Mouse (Mus musculus) heart, adult 11 months (tissue): ENCODE results near the gene Itga8.

Experiments
- DNase-seq: peaks from one replicate; pipeline ENCODE4 v3.0.0; 2022

Gene Itga8

DNA sequence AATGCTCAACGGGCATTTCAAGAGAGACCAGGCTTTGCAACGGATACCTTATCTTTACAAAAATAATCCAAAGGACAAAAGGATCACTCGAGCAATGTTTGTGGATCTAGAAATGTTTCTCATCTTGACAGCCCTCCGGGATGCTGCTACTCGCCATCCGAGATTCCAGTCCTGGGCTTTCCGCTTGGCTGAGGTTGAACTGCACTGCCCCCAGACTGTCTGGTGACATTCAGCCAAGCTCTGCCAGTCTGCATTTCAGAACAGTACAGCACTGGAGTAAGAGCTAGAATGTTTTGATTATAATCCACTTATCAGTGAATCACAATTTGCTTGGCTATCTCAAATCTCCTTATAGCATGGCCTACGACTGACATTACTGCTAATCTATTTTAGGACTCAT lies 8.3 kb downstream of the Itga8 start:
- peak; percentile 55 for DNase-seq

DNA sequence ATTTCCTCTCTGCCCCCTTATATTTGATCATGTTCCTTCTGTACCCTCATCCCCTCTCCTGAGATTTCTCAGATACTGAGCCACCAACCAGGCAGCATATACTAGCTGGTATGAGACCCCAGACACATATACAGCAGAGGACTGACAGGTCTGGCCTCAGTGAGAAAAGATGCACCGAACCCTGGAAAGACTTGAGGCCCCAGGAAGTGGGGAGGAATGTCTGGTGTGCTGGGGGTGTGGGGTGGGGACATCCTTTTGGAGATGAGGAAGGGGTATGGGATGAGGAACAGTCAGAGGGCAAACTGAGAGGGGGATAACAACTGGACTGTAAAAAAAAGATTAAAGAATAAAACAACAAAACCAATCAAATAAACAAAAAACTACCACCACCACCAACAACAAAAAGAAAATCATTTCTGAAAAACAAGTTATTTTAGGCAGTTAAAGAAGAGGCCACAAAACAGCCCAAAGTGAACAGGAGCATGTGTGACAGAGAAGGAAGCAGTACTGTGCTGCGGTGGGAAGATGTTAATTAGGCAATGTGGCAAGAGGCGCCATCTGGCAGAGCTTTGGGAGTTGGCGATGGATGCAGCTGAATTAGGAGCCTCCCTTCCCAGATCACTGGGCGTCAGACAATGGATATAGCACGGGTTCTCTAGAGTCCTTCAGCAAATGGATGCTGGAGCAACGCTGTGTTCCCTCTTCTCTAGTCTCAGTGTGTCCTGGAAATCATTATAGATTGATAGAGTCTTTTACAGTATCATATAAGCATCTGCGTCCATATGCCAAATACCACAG lies 9.5 kb downstream of the Itga8 start:
- DNase-seq = no peak

DNA sequence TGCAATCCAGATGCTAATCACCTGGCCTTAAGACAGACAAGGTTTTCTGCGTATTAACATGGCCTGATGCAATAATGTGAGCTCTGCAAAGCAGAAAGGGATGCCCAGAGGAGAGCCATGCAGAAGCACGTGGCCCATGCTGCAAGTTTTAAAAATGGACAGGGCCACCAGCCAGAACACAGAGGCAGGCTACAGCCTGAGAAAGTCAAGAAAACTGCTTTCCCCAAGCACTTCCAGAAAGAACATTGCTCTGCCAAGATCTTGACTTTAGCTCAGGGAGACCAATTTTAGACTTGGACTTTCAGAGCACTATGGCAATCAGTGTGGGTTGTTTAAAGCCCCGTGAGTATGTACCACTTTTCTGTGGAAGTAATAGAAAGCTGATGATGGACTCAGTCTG lies 11.5 kb downstream of the Itga8 start:
- DNase-seq = peak; percentile 93

DNA sequence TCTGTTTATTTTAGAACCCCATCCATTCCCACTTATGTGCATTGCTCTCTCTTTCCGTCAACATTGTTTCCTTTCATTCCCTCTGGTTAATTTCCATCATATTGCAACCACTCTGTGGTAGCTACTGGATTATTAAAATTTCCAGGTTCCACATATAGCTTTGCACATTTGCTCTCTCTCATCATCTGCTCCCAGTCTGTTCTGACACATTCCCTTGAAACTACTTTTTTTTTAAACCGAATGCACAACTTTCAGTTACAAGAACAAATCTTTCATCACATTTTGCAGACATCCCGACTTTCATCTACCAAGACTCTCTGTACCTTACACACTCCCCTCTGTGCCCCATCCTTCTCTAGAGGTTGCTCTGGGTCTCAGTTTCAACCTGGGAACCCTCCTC lies 13.9 kb downstream of the Itga8 start:
- DNase-seq = no peak

DNA sequence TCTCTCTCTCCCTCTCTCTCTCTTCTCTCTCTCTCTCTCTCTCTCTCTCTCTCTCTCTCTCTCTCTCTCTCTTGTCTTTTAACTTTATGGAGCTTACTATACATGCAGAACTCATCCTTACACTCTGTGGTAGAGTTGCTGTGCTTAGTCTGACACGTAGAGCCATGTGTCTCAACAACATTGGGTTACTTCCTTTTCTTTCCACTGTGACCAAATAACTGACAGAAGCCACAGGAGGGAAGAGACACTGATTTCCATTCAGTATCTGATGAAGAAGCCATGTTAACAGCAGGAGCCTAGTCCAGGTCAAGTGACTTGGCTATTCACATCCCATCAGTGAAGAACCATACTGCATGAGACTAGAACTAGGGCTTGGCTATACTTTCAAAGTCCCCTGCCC lies 21.1 kb downstream of the Itga8 start:
- DNase-seq = no peak

DNA sequence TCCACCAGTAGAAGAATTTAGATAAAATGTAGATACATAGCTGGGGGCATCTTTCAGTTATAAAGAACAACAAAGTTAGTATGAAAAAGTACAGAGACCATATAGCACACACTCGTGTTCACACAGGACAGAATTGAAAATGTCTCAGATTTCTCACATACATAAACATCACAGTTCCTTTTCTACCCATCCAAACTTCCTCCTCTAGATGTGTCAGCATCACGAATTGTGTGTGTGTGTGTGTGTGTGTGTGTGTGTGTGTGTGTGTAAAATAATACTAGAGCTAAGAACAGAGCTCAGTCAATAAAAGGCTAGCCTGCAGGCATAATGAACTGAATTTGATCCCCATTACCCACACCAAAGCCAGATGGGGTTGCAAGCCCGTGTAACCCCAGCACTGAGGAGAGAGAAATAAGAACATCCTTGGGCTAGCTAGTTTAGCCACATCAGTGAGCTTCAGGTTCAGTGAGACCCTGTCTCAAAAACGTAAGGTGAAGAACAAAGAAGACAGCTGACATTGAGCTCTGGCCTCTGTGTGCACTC lies 22.6 kb downstream of the Itga8 start:
- no peak for DNase-seq

DNA sequence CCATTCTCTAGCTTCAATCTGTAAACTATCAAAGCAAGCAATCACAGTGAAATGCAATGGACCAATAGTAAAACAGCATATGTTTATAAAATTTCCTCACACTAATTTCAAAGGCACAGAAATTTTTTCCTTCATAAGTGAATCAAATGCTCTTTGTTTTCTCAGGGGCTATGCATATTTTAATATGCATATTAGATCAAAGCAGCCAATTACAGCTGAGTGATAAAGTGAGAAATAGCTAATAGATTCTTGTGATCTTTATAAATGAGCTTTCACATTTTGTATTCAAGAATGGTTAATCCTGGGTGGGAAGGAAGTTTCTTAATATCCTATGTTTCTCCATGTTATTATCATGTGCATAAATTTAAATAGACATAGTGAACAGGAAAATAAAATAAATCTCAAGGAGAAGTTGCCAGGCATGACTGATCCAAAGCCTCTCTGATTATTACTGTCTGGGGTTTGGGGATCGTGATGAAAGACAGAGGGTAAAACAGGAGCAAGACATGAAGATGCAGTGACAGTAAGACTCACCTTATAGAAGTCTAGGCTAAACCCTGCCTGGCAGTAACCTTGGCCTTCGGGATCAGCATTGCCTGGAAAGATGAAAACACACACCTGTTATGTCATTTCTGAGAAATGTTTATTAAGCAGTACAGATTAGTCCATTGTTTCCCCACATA lies 44.9 kb downstream of the Itga8 start:
- DNase-seq = no peak

DNA sequence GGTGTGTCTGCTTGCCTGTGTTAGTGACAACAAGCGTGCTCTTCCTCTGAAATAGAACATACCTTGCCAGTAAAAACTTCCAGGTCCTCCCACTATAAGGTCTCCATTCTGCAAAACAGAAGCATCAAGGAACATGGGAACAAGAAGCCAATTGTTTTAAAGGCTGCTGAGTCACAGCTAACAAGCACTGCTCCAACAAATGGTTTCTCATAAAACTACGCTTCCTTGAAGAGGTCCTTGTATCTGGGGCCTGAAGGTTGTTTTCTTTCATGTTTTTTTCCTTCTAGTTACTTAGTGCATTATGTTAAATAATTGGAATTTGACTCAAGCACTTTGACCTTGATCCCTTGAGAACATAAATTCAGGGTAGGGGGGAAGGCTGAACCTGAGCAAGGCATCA lies 45.8 kb downstream of the Itga8 start:
- no peak for DNase-seq

DNA sequence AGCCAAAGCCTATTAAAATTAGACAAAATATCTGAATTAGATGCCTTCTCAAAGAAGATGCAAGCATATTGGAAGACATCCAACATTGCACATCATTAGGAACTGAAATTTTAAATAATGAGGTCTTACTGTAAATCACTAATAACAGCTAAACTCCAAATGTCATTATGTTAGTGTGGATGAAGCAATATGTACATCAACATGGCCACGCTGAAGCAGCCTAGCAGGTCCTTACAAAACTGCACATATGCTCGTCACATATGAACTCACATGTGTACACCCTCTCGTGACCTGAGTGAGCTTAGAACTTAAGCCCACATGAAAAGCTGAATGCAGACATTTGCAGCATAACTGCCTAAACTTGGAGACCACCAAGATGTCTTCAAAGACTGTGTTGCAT lies 66.4 kb downstream of the Itga8 start:
- DNase-seq = no peak

DNA sequence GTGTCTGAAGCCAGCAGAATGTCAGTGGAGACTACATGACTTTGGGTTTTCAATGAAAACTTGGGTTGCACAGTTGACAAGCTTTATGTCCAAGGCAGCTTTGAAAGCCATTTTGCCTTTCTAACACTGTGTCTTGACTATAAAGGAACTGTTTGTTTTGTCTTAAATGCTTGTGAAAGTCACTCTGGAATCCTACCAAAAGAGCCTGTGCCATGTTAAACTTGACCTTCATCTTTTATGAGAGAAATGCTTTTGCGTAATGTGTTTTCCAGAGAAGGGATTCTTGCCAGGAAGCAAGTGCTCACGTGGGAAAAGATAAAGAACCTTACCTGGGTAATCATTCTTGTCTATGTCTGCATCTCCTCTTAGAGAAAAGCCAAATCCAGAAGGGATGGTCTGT lies 72.0 kb downstream of the Itga8 start:
- no peak for DNase-seq

DNA sequence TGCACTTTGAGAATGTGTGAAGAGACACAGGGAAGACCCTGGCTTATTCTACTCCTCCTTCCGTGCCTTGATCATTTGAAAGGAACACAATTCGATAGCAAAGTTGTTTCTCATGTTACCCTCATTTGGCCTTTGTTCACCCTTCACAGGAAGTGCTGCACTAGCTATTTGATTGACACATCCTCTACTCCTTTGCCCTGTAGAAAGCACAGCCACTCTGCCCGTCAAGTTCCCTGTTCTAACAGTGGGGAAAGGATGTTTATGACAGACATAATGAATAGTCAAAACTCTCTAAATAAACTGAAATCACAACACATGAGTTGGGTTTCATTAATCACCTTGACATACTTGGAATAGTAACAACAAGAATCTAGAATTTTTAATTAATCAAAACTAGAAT lies 73.4 kb downstream of the Itga8 start:
- no peak for DNase-seq

DNA sequence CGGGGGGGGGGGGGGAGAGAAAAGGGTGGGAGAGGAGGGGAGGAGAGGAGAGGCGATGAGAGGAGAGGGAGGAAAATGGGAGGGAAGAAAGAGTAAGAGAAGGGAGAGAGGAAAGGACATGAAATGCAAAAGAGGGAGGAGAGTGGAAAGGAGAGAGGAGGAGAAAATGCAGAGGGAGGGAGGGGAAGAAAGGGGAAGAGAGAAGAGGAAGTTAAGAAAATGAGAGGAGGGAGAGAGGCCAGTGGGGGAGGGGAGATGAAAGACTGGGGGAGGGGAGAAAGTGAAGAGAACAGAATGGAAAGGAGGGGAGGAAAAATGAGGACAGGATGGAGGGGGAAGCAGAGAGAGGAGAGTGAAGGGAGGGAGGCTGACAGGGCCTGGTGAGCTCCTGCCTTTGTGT lies 74.5 kb downstream of the Itga8 start:
- DNase-seq = no peak

DNA sequence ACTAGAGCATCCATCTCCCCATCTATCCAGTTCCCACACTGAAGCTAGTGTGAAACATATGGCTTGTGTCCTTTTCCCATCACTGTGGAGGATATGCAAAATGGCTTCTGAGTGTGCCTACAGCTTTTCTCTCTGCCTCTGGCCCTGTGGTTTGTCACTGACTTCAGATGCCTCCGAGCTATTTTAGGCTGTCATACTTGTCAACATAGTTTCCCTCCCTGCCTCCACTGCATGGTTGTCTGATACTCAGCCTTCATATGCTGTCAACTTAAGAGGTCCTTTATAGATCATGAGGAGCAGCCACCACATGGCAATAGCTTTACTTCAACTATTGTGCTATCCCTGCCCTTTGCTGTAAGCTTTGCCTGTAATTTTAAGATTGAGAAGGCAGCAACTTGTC lies 75.4 kb downstream of the Itga8 start:
- no peak for DNase-seq

DNA sequence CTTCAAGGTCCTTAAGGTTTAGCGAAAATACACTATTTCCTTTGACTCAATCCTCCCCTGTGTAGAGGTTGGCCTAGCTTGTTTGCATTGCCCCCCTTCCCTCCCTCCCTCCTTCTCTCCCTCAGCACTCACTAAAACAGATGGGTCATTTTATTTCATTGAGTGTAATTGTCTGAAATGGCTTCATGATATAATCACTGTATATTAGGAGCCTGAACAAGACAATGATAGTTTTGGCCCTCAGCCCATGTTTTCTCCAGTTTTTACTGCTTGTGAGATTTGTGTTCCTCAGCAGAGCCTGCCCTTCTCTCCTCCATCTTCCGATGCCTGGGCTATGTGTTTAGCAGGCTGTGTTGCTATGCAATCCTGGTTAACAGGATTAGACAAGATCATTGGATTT lies 80.1 kb downstream of the Itga8 start:
- no peak for DNase-seq

DNA sequence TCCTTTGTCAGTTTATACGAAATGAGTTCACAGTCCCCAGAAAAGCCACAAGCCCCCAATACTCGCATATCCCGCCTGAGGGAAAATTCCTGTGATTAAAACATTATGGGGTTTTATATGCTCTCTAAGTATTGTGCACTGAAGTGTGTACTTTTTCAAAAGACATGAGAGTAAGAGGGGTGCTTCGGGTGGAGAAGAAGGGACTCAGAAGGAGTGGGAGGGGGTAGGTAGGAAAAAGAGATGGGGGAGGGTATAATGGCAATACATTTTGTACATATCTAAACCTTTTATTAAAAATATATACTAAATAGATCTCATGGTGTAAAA lies 88.3 kb downstream of the Itga8 start:
- no peak for DNase-seq

DNA sequence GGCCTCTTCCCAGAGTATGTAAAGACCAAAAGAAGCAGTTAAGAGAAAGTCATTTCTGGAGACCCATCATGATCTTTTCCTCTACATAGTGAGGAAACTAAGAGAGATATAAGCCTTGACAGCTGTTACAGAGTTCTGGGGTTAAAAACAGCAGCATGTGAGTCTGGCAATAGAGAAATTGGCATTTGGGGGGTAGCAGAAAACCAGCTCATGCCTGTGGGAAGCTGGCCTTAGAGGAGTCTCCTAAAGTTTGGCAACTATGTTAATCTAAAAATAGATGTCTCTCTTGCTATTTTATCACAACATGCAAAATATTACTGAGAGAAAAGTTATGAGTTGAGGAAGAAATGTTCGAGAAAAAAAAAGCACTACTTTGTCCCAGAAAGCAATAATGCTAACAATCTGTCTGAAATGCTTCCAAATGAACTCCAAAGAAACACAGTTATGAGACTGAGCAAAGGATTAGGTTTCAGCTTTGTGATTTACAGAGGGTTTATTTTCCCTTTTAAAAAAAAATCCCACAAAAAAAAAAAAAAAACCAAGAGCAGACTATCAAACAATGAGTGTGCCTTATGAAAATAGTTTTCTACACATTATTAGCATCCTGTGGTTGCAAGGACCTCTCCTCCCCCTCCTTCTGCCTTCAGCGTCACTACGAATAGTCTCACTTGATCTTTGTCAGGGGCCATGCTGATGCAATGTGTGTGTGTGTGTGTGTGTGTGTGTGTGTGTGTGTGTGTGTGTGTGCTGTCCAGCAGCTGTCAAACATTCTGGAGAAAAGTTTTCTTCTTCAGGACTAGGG lies 88.9 kb downstream of the Itga8 start:
- DNase-seq = no peak

DNA sequence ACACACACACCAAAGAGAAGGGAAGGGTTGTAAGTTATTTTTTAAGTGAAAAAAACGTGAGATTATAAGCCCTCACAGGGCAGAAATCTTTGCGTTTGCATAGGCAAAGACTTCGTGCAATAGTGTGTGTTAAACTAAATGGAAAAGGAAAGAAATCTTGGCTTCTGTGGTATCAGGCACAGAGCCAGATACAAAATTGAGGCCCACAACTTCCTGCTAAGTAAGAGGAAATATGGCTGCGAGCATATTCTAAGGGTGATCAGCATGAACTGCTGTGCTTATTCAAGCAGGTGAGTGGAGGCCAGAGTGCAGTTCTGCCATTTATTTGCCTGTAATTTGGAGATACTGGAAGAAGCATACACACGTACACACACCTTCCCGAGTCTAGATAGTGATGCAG lies 93.6 kb downstream of the Itga8 start:
- no peak for DNase-seq

DNA sequence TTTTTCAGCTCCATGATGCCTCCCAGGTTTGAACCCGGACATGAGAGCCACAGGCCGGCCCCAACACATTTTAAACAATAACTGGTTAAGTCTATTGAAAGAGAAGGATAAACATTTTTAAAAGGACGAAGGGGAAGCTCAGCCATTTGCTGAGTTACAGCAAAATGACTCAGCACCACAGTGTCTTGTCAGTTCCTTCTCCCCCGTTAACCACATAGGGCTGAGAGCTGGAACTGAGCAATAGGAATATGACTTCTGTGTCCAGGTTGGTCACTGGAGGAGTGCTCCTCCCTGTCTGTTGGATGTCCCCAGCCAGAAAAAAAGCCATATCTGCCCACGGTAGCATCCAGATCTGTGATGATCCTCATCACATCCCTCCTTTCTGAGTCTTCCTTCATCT lies 95.4 kb downstream of the Itga8 start:
- no peak for DNase-seq

DNA sequence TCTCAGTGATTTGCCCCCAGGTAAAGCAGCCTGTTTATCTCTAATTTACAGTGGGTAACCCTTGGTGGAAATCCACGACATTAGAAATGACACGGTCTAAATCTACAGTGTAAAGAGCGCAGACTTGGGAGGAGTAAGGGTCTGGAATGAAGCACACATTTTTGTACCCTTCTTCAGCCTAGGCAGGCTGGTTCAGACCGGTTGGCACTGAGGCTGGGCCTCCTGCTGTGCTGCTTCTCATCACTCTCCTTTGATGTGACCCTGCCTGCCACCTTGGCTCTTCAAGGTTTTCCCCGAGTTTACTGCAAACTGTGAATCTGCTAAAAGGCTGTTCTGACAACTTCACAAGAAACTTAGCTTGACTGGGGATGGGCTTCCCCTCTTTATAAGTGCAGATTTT lies 95.8 kb downstream of the Itga8 start:
- DNase-seq = no peak

DNA sequence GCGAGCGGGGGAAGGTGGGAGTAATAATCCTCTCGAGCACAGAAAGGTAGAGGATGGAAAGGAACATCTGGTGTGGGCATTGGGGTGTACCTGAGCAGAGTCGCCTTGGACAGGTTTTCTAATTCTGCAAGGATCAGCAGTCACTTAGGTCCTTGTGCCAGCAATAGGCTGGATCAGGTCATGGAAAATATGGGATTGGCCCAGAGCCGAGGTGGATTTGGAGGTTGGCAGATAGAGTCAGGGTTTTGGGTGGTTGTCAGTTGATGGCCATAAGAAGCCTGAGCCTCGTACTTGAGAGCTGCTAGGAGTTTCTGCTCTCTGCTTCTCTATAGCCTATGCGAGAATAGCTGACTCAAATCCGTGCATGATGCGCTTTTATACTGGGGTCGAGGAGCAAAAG lies 98.5 kb downstream of the Itga8 start:
- no peak for DNase-seq

DNA sequence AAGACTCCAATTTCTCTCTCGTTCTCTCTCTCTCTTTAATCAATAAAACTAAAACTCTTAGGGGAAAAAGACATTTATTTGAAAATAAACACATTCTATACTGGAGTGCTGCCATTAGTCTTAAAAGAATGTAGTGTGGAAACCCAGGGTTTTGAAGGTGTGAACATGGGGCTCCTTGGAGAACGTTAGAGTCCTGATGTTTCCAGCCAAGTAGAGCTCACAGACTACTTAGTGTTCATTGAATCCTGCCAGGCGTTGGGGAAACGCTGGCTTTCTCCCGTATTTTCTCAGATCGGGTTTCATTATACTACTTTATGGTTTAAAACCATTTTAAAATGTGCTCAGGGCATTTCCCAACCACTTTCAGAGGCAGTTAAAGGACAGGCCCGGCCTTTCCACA lies 103.0 kb downstream of the Itga8 start:
- no peak for DNase-seq

DNA sequence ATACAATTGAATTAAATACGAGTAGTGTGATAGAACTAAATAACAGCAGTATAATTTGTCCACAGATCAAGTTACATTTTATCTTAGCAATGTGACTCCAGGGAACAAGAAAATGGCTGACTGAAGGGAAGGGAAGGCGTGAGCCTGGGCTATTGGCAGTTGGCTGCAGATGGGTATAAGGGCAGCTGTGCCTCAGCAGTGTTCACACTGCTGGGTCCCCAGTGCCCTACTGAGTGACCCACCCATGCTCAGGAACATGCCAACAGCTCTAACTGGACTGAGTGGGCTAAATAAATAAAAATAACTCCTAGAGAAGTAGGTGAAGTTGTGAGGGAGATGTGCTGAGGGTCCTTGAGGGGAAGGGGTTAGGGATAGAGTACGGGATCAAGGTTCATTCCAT lies 103.5 kb downstream of the Itga8 start:
- DNase-seq = no peak

DNA sequence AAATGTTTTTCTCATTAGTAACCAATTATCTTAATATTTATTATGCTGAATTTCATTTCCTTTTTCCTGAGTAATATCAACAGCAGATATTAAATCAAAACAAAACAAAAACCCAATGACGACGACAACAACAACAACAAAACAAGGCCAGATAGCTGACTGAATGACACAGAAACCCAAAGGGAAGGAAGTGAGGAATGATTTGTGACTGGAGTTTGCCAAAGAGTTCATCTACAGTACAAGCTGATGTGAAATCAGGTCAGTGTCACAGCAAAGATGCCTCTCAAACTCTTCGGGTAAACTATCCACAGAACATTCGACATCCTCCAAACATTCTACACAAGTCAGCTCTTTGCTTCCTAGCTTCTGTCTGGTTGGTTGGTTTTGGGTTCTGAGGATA lies 104.0 kb downstream of the Itga8 start:
- DNase-seq = no peak

DNA sequence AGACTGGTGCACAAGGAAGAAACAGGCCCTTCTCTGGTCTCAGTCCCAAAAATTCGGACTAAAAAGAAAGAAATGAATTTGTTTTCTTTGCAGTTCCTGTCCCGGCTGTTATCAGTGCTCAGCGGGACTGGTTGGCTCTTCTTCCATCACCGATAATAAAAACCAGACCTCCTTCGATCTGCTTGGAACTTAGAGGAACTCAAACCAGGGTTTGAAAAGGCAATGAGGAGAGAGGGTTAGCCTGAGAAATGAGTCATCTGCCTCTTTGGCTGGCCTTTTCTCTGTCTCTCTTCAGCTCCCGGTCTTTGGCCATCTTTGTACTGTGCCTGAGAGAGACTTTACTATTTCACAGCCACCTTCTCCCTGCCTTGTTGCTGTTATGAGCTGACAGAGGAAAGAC lies 112.7 kb downstream of the Itga8 start:
- DNase-seq = peak; percentile 92
